Mouse (Mus musculus): ENCODE data around the gene Aven.

Gene Aven

GRCm38 (mm10) chr2:112656131-112656530 lies 163.4 kb downstream of the Aven start:
- DNase-seq (ENCODE audit: low read depth, low spot score), result no peak

- no peak for DNase-seq (ENCODE audit: low read depth, low spot score)
These were observed 176.7 kb downstream of the Aven start for GRCm38 (mm10) chr2:112669461-112669860.

- no peak for DNase-seq (ENCODE audit: low read depth, low spot score)
These were observed 183.4 kb downstream of the Aven start for GRCm38 (mm10) chr2:112676175-112676574.

- no peak for DNase-seq (ENCODE audit: low read depth, low spot score)
These were observed 184.0 kb downstream of the Aven start for GRCm38 (mm10) chr2:112676721-112677120.

- DNase-seq (ENCODE audit: low read depth, low spot score), result no peak
These were observed 184.5 kb downstream of the Aven start for GRCm38 (mm10) chr2:112677246-112677645.

- DNase-seq (ENCODE audit: low read depth, low spot score), result no peak
These were observed 189.1 kb downstream of the Aven start for GRCm38 (mm10) chr2:112681817-112682216.
